Mouse (Mus musculus) forebrain, embryonic 15.5 days (tissue): ENCODE results near the gene Ptprk. TPM values are rescaled to one million over a fixed set of nuclear protein-coding genes. Genes with fewer than 3 reads are reported as not detected.

Experiments
- ATAC-seq: fragments of 200-750 bp; cut with Nextera tagmentation; replicated peaks from 2 replicates; pipeline ENCODE4 v1.8.0; 2017; ENCODE audit warnings: mild to moderate bottlenecking, moderate TSS enrichment, moderate library complexity
- H3K27ac ChIP-seq: fragments of 300-500 bp; sonication (generic); replicated peaks from 2 replicates; pipeline ENCODE4 v1.5.1; 2015; ENCODE audit warnings: mild to moderate bottlenecking, inconsistent platforms
- H3K27me3 ChIP-seq: fragments of 300-500 bp; sonication (generic); 2 replicates; pipeline ENCODE4 v1.6.1; 2015; ENCODE audit warnings: inconsistent platforms
- H3K36me3 ChIP-seq: fragments of 300-500 bp; sonication (generic); 2 replicates; pipeline ENCODE4 v1.6.1; 2015; ENCODE audit warnings: mild to moderate bottlenecking, inconsistent platforms
- H3K4me1 ChIP-seq: fragments of 300-500 bp; sonication (generic); 2 replicates; pipeline ENCODE4 v1.6.1; 2015; ENCODE audit warnings: inconsistent platforms
- H3K4me2 ChIP-seq: fragments of 300-500 bp; sonication (generic); replicated peaks from 2 replicates; pipeline ENCODE4 v1.6.1; 2015; ENCODE audit warnings: mild to moderate bottlenecking, inconsistent platforms
- H3K4me3 ChIP-seq: fragments of 300-500 bp; sonication (generic); 2 replicates; pipeline ENCODE4 v1.5.1; 2015; ENCODE audit warnings: mild to moderate bottlenecking, inconsistent platforms
- H3K9ac ChIP-seq: fragments of 300-500 bp; sonication (generic); replicated peaks from 2 replicates; pipeline ENCODE4 v1.6.1; 2015; ENCODE audit warnings: mild to moderate bottlenecking, inconsistent platforms
- H3K9me3 ChIP-seq: fragments of 300-500 bp; sonication (generic); 2 replicates; pipeline ENCODE4 v1.6.1; 2016; ENCODE audit warnings: inconsistent platforms
- WGBS: fragments of 180-500 bp; shearing (Covaris S2); methylation state at CpG from one replicate; pipeline ENCODE4 v1.1.7; 2015; ENCODE audit warnings: mixed read lengths; 5-methylcytosine and 5-hydroxymethylcytosine counted together
- polyA plus RNA-seq: library from polyadenylated mRNA; unstranded; fragments of >200 nt; fragmentation: Nextera tagmentation; extraction: Ambion mirVana; gene quantifications from 2 replicates; pipeline ENCODE4 v1.2.1, GENCODE M21; 2015

Ptprk gene
- polyA plus RNA-seq, 1 experiment from 2014 or later = 37.4 TPM

GRCm38 (mm10) chr10:28209394-28209793, 134.8 kb downstream of the Ptprk start:
- no peak for ATAC-seq
- no peaks in the 10 kb centered on the region for H3K36me3 ChIP-seq

GRCm38 (mm10) chr10:28212083-28212482, 137.5 kb downstream of the Ptprk start:
- no peak for ATAC-seq
- Histone ChIP-seq H3K36me3 (no peaks in the 10 kb centered on the region), H3K4me1 (no peaks in the 10 kb centered on the region), H3K27ac (no peak overlapping the region), H3K4me2 (no peak overlapping the region), H3K27me3 (no peaks in the 10 kb centered on the region), H3K9ac (no peak overlapping the region), H3K4me3 (no peak overlapping the region), H3K9me3 (no peaks in the 10 kb centered on the region)
- WGBS = 100% methylated on average over 1 of the region's 1 CpGs

More at GRCm38 (mm10) chr10:28209394-28209793, 134.8 kb downstream of the Ptprk start:
- no peak overlapping the region for H3K4me2 ChIP-seq
- no peak overlapping the region for H3K4me3 ChIP-seq
- no peak overlapping the region for H3K27ac ChIP-seq
- H3K9me3 ChIP-seq = no peaks in the 10 kb centered on the region
- H3K4me1 ChIP-seq = no peaks in the 10 kb centered on the region
- H3K27me3 ChIP-seq = no peaks in the 10 kb centered on the region
- H3K9ac ChIP-seq = no peak overlapping the region

GRCm38 (mm10) chr10:28215153-28215552, 140.5 kb downstream of the Ptprk start:
- Histone ChIP-seq H3K36me3 (no peaks in the 10 kb centered on the region), H3K9me3 (no peaks in the 10 kb centered on the region), H3K4me3 (no peak overlapping the region), H3K4me2 (no peak overlapping the region), H3K4me1 (no peaks in the 10 kb centered on the region), H3K9ac (no peak overlapping the region), H3K27ac (no peak overlapping the region), H3K27me3 (no peaks in the 10 kb centered on the region)
- no peak for ATAC-seq
- 91% methylated on average over 6 of the region's 6 CpGs for WGBS

GRCm38 (mm10) chr10:28223602-28224001, 149.0 kb downstream of the Ptprk start:
- Histone ChIP-seq H3K27me3 (no peaks in the 10 kb centered on the region), H3K27ac (no peak overlapping the region), H3K36me3 (no peaks in the 10 kb centered on the region), H3K9me3 (no peaks in the 10 kb centered on the region), H3K4me2 (no peak overlapping the region), H3K4me3 (no peak overlapping the region), H3K4me1 (peaks cover 6% of the 10 kb centered on the region; the same call in 1 of the 2 replicates), H3K9ac (no peak overlapping the region)
- no peak for ATAC-seq
- WGBS = 62% methylated on average over 6 of the region's 6 CpGs

DNA sequence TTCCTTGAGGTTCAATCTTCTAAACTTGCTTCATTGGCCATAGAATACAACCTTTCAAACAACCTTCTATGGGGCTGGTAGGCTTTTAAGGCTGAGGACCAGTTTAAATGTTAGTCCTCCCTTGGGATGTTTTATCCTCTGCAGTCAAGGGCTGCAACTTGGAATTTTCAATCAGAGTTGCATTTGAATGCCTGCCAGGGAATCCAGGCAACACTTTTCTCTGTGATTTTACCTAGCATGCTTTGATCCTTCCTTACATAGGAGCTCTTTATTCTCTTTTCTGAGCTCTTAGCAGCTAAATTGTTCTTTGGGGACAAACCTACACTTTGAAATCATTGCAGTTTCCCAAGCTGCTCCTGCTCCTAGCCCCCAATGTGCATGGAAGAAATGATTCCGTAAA, 149.8 kb downstream of the Ptprk start:
- Histone ChIP-seq H3K9ac (no peak overlapping the region), H3K27me3 (no peaks in the 10 kb centered on the region), H3K4me3 (no peak overlapping the region), H3K9me3 (no peaks in the 10 kb centered on the region), H3K4me1 (peaks cover 6% of the 10 kb centered on the region; the same call in 1 of the 2 replicates), H3K27ac (no peak overlapping the region), H3K4me2 (no peak overlapping the region), H3K36me3 (no peaks in the 10 kb centered on the region)
- no peak for ATAC-seq
- WGBS = 53% methylated on average over 1 of the region's 1 CpGs

DNA sequence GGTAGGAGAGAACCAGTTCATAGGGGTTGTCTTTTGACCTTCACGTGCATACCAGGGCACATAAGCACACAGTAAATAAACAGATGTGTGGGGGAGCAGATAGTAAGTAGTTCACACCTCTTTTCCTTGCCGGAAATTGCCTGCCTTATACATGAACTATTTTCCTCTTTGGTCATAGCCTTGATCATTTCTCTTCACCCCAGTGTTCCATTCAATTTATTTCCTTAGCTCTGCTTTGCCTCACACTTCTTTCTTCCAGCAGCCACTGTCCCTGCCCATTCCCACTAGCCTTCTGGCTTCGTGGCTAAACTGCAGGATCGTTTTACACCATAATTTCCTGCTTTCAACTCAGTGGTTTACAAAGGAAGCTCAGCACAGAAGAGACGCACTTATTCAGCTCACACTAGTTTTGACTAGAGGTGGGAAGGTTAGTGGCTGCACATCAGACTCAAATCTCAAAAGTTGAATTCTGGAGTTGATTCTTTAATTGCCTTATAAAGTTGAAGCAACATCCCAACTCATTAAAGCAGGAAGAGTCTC, 151.0 kb downstream of the Ptprk start:
- no peak for ATAC-seq
- Histone ChIP-seq H3K4me3 (no peak overlapping the region), H3K27me3 (no peaks in the 10 kb centered on the region), H3K36me3 (no peaks in the 10 kb centered on the region), H3K4me2 (no peak overlapping the region), H3K27ac (no peak overlapping the region), H3K4me1 (peaks cover 6% of the 10 kb centered on the region; the same call in 1 of the 2 replicates), H3K9me3 (no peaks in the 10 kb centered on the region), H3K9ac (no peak overlapping the region)
- WGBS = 51% methylated on average over 5 of the region's 5 CpGs

GRCm38 (mm10) chr10:28227732-28228131, 153.1 kb downstream of the Ptprk start:
- H3K27ac ChIP-seq = no peak overlapping the region
- H3K27me3 ChIP-seq = no peaks in the 10 kb centered on the region
- ATAC-seq = no peak
- no peak overlapping the region for H3K4me2 ChIP-seq
- H3K4me1 ChIP-seq = peaks cover 6% of the 10 kb centered on the region; the same call in 1 of the 2 replicates
- H3K4me3 ChIP-seq = no peak overlapping the region
- no peaks in the 10 kb centered on the region for H3K9me3 ChIP-seq
- WGBS = 91% methylated on average over 4 of the region's 4 CpGs
- no peak overlapping the region for H3K9ac ChIP-seq
- H3K36me3 ChIP-seq = no peaks in the 10 kb centered on the region

- H3K27ac ChIP-seq = no peak overlapping the region
- no peak for ATAC-seq
- H3K9ac ChIP-seq = no peak overlapping the region
- H3K4me1 ChIP-seq = peaks cover 6% of the 10 kb centered on the region; the same call in 1 of the 2 replicates
- no peak overlapping the region for H3K4me3 ChIP-seq
- H3K36me3 ChIP-seq = no peaks in the 10 kb centered on the region
- H3K4me2 ChIP-seq = no peak overlapping the region
- H3K9me3 ChIP-seq = no peaks in the 10 kb centered on the region
- WGBS = 95% methylated on average over 1 of the region's 1 CpGs
- H3K27me3 ChIP-seq = no peaks in the 10 kb centered on the region
Observed at GRCm38 (mm10) chr10:28228208-28228607, 153.6 kb downstream of the Ptprk start.

- no peak overlapping the region for H3K27ac ChIP-seq
- 26% methylated on average over 4 of the region's 4 CpGs for WGBS
- H3K4me1 ChIP-seq = no peaks in the 10 kb centered on the region
Observed at GRCm38 (mm10) chr10:28232273-28233167, 157.9 kb downstream of the Ptprk start.

GRCm38 (mm10) chr10:28249047-28249446, 174.4 kb downstream of the Ptprk start:
- 83% methylated on average over 4 of the region's 4 CpGs for WGBS
- Histone ChIP-seq H3K4me3 (no peak overlapping the region), H3K4me2 (no peak overlapping the region), H3K27me3 (no peaks in the 10 kb centered on the region), H3K36me3 (no peaks in the 10 kb centered on the region), H3K9me3 (no peaks in the 10 kb centered on the region), H3K4me1 (peaks cover 8% of the 10 kb centered on the region), H3K27ac (no peak overlapping the region), H3K9ac (no peak overlapping the region)
- ATAC-seq = no peak

More at GRCm38 (mm10) chr10:28232273-28233167, 157.9 kb downstream of the Ptprk start:
- Histone ChIP-seq H3K36me3 (no peaks in the 10 kb centered on the region), H3K4me3 (no peak overlapping the region), H3K27me3 (no peaks in the 10 kb centered on the region), H3K9ac (no peak overlapping the region), H3K4me2 (no peak overlapping the region), H3K9me3 (no peaks in the 10 kb centered on the region)
- no peak for ATAC-seq

- H3K4me1 ChIP-seq = peaks cover 8% of the 10 kb centered on the region
- H3K9ac ChIP-seq = no peak overlapping the region
- H3K4me2 ChIP-seq = no peak overlapping the region
- WGBS = 23% methylated on average over 4 of the region's 4 CpGs
- peak overlapping the region; percentile 37; the same call in 1 of the 2 replicates for H3K27ac ChIP-seq
- H3K27me3 ChIP-seq = no peaks in the 10 kb centered on the region
- H3K4me3 ChIP-seq = no peak overlapping the region
- no peaks in the 10 kb centered on the region for H3K9me3 ChIP-seq
- ATAC-seq = 0 out of 2 replicates have a peak, but pooled peaks have one; percentile 11
- no peaks in the 10 kb centered on the region for H3K36me3 ChIP-seq
Observed at GRCm38 (mm10) chr10:28251385-28251784, 176.8 kb downstream of the Ptprk start.

DNA sequence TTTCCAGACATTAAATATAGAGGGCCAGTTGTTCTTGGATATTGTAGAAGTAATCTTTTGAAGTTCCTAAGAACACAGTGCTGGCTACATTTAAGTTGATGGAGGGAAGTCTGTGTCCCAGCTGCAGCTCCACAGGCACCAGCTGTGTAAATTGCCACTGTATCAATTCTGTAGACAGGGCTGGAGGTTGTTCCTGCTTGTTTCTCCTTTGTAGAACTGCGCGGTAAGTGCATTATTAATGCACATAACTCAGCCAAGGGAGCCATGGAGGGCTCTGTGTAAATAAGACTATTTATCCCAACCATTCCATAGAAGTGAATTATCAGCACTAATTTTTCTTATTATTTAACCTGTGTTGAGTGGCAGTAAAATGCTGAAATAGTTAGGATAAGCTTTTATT, 186.0 kb downstream of the Ptprk start:
- H3K36me3 ChIP-seq = no peaks in the 10 kb centered on the region
- H3K4me1 ChIP-seq = no peaks in the 10 kb centered on the region
- no peak overlapping the region for H3K9ac ChIP-seq
- H3K27me3 ChIP-seq = no peaks in the 10 kb centered on the region
- H3K4me3 ChIP-seq = no peak overlapping the region
- 64% methylated on average over 2 of the region's 2 CpGs for WGBS
- no peaks in the 10 kb centered on the region for H3K9me3 ChIP-seq
- H3K4me2 ChIP-seq = no peak overlapping the region
- no peak overlapping the region for H3K27ac ChIP-seq
- ATAC-seq = no peak
